Mouse (Mus musculus) liver (tissue): ENCODE results near the gene Cdh6.
A peak's percentile ranks its signal among the peaks of the same experiment; 100 is the strongest.

ENCODE experiments used
- DNase-seq: peaks from one replicate; pipeline ENCODE4 v3.0.0-alpha.2; 2020; ENCODE audit warnings: mixed read lengths

The Cdh6 gene

GRCm38 (mm10) chr15:13155418-13155817, 18.1 kb downstream of the Cdh6 start:
- no peak for DNase-seq

DNA sequence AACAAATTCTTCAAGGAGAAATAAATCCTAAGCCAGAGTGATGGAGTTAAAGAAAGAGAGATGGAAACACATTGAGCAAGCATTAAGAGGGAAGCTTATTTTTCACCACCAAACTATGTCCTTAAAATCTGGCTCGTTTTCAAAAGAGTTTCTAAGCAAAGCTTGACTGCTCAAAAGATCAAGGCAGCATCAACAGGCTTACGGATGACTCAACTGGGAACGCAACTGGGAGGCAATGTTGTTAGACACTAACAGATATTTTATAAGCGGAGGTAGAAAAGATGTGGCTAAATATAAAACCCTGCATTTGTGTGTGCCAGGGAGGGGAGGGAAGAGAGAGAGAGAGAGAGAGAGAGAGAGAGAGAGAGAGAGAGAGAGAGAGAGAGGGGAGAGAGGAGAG, 31.5 kb downstream of the Cdh6 start:
- no peak for DNase-seq

- DNase-seq, result no peak
Measured at GRCm38 (mm10) chr15:13139662-13140061, 33.8 kb downstream of the Cdh6 start.

GRCm38 (mm10) chr15:13137166-13137565, 36.3 kb downstream of the Cdh6 start:
- no peak for DNase-seq

DNA sequence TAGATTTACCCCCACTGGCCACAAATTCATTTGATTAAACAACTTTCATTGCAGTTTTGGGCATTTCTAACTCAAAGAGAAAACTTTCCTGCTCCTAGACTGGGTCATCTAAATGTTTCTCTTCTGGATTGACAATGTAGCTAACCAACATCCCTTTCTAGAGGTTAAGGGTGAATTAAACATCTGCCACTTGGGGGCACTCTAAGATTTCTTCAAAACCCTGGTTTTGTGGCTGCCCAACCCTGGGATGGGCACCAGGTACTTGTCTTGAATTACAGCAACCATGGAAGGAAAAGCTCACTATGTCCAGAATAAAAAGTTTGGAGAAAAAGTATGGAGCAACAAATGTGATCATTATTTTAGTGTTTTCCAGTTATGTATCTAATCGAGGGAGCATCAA, 39.4 kb downstream of the Cdh6 start:
- DNase-seq, result no peak

GRCm38 (mm10) chr15:13133370-13133769, 40.1 kb downstream of the Cdh6 start:
- DNase-seq, result no peak

GRCm38 (mm10) chr15:13132493-13132892, 41.0 kb downstream of the Cdh6 start:
- DNase-seq, result no peak

- no peak for DNase-seq
Measured at GRCm38 (mm10) chr15:13130246-13130645, 43.2 kb downstream of the Cdh6 start.

GRCm38 (mm10) chr15:13100341-13100740, 73.1 kb downstream of the Cdh6 start:
- no peak for DNase-seq

- no peak for DNase-seq
Measured at GRCm38 (mm10) chr15:13097861-13098260, 75.6 kb downstream of the Cdh6 start.

- DNase-seq, result no peak
Measured at GRCm38 (mm10) chr15:13095406-13095805, 78.1 kb downstream of the Cdh6 start.

DNA sequence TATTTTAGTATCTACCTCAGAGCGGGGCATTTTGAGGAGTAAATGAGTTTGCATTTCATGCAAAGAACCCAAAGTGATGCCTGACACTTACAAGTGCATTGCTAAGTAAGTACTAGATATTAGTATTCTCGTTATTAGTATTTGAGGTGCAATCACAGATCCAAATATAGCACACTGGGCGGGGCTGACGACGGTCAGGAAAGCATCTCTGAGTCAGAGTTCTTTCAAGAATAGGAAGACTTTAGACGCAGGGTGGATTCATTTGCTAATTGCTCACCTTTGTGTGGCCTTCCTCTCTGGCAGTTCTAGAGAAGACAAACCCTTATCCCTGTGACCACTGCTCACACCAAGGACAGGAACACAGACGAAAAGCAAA, 78.6 kb downstream of the Cdh6 start:
- DNase-seq, result no peak

- no peak for DNase-seq
Measured at GRCm38 (mm10) chr15:13093954-13094880, 79.3 kb downstream of the Cdh6 start.

DNA sequence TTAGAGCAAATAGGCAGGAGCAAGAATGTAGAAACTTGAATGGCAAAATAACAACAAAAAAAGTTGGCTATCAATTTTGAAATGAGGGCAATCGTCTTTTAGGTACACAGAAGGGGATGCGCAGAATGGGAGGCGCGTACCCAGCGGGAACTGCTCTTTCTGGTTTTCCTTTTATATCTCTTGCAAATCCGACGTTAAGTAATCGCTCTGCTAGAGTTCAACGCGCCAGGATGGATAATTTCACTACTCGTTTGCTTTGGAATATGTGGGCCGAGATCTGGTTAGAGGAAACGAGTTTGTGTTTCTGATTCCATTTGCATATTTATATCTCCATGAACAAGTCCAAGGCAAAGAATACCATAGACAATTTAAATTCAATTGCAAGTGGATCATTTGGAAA, 81.4 kb downstream of the Cdh6 start:
- DNase-seq, result no peak

GRCm38 (mm10) chr15:13088504-13089058, 84.9 kb downstream of the Cdh6 start:
- DNase-seq, result peak; percentile 31

- DNase-seq, result no peak
Measured at GRCm38 (mm10) chr15:13084746-13085145, 88.7 kb downstream of the Cdh6 start.

DNA sequence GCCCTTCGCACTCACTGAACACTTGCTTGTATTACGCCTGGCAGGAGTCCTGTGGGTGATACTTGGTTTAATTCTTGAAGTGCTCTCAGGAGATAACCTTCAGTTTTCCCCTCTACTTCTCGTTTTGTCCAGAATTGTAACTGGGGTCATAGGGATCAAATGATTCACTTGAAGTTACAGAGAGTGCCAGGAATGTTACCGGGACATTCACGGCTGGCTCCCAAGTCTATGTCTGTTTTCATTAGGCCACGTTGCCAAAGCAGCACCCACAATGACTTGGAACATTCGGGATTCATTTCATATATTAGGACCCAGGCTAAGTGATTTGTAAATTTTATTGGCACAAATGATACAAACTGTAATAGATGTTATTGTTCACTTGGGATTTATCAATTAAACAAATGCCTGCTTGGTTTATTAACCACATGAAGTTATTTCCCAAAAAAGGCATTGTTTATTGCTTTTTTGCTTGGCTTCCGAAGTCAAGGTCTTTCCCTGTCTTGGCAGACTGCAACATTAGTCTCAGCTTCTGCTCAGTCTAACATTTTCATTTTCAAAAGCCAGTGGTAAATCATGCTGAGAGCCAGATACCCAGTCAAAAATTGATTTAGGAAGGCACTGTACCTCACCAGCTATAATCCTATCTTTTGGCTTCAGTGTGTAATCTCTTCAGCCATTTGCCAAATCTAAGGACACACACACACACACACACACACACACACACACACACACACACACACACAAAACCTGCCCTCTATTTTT, 96.4 kb downstream of the Cdh6 start:
- no peak for DNase-seq

DNA sequence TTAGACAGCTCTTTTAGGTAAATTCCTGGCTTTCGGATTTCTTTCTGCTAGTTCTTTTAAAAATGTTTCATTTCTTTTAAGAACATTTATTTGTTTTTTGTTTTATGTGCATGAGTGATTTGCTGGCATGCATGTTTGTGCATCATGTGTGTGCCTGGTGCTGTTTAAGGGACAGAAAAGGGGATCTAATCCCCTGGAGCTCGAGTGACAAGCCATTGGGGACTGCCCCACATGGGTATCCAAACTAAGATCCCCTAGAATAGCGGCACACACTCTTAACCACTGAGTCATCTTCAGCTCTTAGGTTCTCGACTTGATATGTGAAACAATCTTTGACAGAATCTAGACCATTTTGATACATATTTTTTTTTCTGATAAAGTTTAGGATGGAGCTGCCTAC, 99.4 kb downstream of the Cdh6 start:
- no peak for DNase-seq

DNA sequence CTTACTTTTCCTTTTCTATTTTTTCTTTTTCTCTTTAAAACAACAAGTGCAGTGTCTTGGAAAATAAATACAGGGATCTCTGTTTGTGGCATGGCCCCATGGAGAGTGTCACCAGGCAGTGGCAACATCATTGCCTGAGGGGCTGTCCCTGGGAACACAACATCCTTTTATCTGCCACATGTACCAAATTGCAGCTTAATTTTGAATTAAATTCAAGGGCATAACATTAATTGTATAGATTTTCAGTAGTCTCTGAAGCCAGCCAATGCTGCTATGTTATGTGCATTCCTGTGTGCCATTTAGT, 105.3 kb downstream of the Cdh6 start:
- DNase-seq, result no peak

- no peak for DNase-seq
Measured at GRCm38 (mm10) chr15:13067429-13068212, 105.9 kb downstream of the Cdh6 start.

- no peak for DNase-seq
Measured at GRCm38 (mm10) chr15:13066765-13067164, 106.7 kb downstream of the Cdh6 start.

DNA sequence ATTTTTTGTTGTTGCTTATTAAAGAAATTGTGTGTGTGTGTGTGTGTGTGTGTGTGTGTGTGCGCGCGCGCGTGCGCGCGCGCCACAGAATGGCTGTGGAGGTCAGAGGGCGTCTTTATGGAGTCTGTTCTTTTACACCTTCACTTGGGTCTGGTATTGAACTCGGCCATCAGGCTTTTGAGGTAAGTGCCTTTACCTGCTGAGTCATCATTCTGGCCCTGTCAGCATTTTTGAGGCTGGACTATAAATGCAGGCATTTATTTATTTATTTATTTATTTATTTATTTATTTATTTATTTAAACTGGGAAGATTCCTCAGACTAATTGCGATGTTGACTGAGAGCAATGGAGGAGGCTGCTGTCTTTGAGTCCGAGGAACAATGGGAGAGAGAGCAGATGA, 109.8 kb downstream of the Cdh6 start:
- no peak for DNase-seq

DNA sequence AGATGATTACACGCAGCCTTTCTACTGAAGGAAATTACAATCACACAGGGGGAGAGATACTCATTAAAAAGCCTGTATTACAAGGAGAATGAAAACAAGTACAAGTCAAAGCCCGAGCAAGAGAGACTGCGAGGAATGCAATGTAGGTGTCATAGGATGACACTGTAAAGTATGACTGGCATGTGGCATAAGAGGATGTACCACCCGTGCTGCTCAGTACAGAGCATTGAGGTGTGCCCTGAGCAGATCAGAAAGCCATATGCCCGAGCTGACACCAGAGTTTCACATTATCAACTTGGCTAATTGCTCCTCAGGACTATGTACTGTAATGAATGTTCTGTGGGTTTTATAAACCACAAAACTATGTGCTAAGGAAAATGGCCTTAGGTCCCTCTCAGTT, 115.7 kb downstream of the Cdh6 start:
- no peak for DNase-seq
